In the genomic region with DNA sequence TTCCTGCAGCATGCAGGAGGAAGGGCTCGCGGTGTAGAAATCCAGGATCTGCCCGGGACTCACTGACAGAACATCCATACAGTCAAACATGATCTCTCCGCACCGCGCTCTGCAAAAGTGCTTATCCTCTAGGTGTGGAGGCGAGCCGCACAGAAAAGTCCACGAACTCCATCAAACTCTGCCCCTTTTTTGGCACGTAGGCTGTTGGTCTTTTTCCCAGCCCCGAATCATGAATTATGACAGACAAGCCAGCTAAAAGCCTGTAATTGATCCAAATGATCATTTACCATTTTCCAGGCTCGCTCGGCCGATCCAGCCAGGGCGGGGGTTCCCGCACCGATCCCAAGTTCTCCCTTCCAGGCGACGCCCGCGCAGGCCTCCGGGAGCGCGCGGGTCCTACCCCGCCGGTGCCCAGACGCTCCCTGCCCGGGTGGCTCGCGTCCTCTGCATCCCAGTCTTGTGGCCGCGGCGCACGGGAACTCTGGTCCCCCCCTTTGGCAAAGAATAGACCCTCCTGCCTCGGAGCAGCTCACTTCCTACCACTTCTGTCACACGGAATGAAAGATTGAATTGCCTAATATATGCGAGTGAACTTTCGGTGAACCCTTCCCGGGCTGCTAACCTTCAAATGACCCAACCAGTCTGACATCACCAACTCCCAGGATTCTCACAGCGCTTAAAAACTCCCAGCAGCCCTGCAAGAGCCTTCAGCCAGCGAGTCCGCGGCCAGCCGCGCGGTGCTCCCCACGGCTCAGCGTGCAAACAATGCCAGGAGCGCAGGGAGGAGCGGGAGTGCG, we compare ENCODE assay signal across 8 mouse cellular contexts.
DNase-seq lines count a peak whose midpoint lies in the region; ATAC-seq lines count a peak whose summit lies in the region.

No protein-coding gene starts in this region.

- peak; percentile 94 for ATAC-seq in hindbrain, embryonic 11.5 days (ENCODE audit: low FRiP score)
- ATAC-seq in lung, embryonic 15.5 days (ENCODE audit: borderline replicate concordance, extremely low read depth, low FRiP score, low TSS enrichment), result peak; percentile 94
- ATAC-seq in activated CD4-positive, CD25-positive, alpha-beta regulatory T cell, adult 4 months, result no peak

- H3K4me1 ChIP-seq in hindbrain, embryonic 11.5 days (replicated peaks; ENCODE audit: control insufficient read depth, insufficient read depth, low read length), result no peaks in the 10 kb centered on the region; the same call in 1 of the 2 replicates
- peaks cover 13% of the 10 kb centered on the region for H3K4me1 ChIP-seq in lung, embryonic 15.5 days

- peaks cover 6% of the 10 kb centered on the region for H3K27me3 ChIP-seq in hindbrain, embryonic 11.5 days (ENCODE audit: control insufficient read depth, insufficient read depth, low read length)
- H3K27me3 ChIP-seq in lung, embryonic 15.5 days, result no peaks in the 10 kb centered on the region

- no peaks in the 10 kb centered on the region for H3K36me3 ChIP-seq in hindbrain, embryonic 11.5 days (ENCODE audit: control insufficient read depth, insufficient read depth, low read length)
- no peaks in the 10 kb centered on the region for H3K36me3 ChIP-seq in lung, embryonic 15.5 days

- peak overlapping the region; percentile 42 for H3K4me3 ChIP-seq in hindbrain, embryonic 11.5 days (ENCODE audit: low read depth, low read length)
- peak overlapping the region; percentile 53 for H3K4me3 ChIP-seq in lung, embryonic 15.5 days

- H3K27ac ChIP-seq in hindbrain, embryonic 11.5 days (ENCODE audit: low read depth, low read length), result peak overlapping the region; percentile 80
- H3K27ac ChIP-seq in lung, embryonic 15.5 days, result peak overlapping the region; percentile 81

- H3K9ac ChIP-seq in hindbrain, embryonic 11.5 days (ENCODE audit: low read depth, low read length), result peak overlapping the region; percentile 67
- peak overlapping the region; percentile 45 for H3K9ac ChIP-seq in lung, embryonic 15.5 days

- DNase-seq in adrenal gland, adult 18-20 months (ENCODE audit: low spot score in 2 of 2), result peak; percentile 70 to 75
- DNase-seq in cerebellum, postnatal 4 days (ENCODE audit: low spot score in 2 of 2), result peak; percentile 33 to 51
- peak; percentile 68 to 75 for DNase-seq in frontal cortex, postnatal 36 days (ENCODE audit: low spot score in 2 of 2)
- DNase-seq in hindbrain, embryonic 11.5 days (ENCODE audit: low spot score), result peak; percentile 89
- peak; percentile 64 to 73 for DNase-seq in layer of hippocampus, postnatal 10 days (ENCODE audit: low spot score in 2 of 2)
- peak; percentile 52 for DNase-seq in ovary, postnatal 10 days (ENCODE audit: low spot score)

- peak overlapping the region; percentile 81 for H3K4me2 ChIP-seq in hindbrain, embryonic 11.5 days (replicated peaks; ENCODE audit: low read depth, low read length)
- peak overlapping the region; percentile 81 for H3K4me2 ChIP-seq in lung, embryonic 15.5 days

- under 1% methylated on average over 52 of the region's 52 CpGs for WGBS in hindbrain, embryonic 11.5 days
- under 1% methylated on average over 52 of the region's 52 CpGs for WGBS in lung, embryonic 15.5 days

- no peaks in the 10 kb centered on the region for H3K9me3 ChIP-seq in hindbrain, embryonic 11.5 days (ENCODE audit: control insufficient read depth, low read length)
- H3K9me3 ChIP-seq in lung, embryonic 15.5 days, result no peaks in the 10 kb centered on the region
